Mouse (Mus musculus): ENCODE measurements around the gene Nde1.

DNA sequence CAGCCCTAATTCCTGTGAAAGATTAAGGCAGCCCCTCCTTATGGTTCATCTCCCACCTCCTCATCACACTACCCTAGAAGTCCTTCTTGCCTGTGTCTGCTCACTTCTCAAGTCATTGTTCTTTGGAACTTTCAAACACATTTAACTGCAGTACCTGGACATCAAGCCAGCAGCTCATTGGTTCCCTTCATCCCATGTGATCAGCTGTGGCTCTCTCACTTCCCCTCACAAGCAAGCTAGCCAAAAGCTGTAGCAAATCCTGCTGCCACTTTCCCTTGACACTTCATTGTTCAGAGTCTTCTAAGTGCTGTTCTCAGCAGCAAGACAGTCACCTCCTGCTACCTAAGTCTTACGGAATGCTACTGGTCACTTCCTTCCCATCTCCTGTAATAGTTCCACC lies 37.8 kb upstream of the Nde1 start:
- TF ChIP-seq CTCF (IDR thresholded peaks at IDR 0.05; ENCODE audit: low read depth) (no peak), EP300 (IDR thresholded peaks at IDR 0.05; ENCODE audit: low read depth) (no peak)
